Mouse (Mus musculus) limb, embryonic 14.5 days (tissue): ENCODE results near the gene Kirrel2. TPM values are rescaled to one million over a fixed set of nuclear protein-coding genes. Genes with fewer than 3 reads are reported as not detected.

Source experiments
- ATAC-seq: fragments of 200-750 bp; cut with Nextera tagmentation; 2 replicates; pipeline ENCODE4 v1.8.0; 2017; ENCODE audit warnings: low read depth, moderate number of reproducible peaks, moderate TSS enrichment; ENCODE audit not compliant: low FRiP score
- DNase-seq: peaks from one replicate; pipeline ENCODE4 v3.0.0-alpha.2; 2015; ENCODE audit warnings: low spot score
- H3K27ac ChIP-seq: fragments of 300-500 bp; sonication (generic); replicated peaks from 2 replicates; pipeline ENCODE4 v1.5.1; 2014; ENCODE audit warnings: low read depth, mild to moderate bottlenecking, low read length, moderate library complexity, mixed read lengths
- H3K27me3 ChIP-seq: fragments of 300-500 bp; sonication (generic); 2 replicates; pipeline ENCODE4 v1.6.1; 2014; ENCODE audit warnings: low read length, mixed read lengths; ENCODE audit not compliant: control insufficient read depth, insufficient read depth
- H3K36me3 ChIP-seq: fragments of 300-500 bp; sonication (generic); 2 replicates; pipeline ENCODE4 v1.6.1; 2014; ENCODE audit warnings: mild to moderate bottlenecking, low read length, moderate library complexity, mixed read lengths; ENCODE audit not compliant: control insufficient read depth, insufficient read depth
- H3K4me1 ChIP-seq: fragments of 300-500 bp; sonication (generic); 2 replicates; pipeline ENCODE4 v1.6.1; 2014; ENCODE audit warnings: antibody characterized with exemption, low read length, mixed read lengths; ENCODE audit not compliant: control insufficient read depth, insufficient read depth
- H3K4me2 ChIP-seq: fragments of 300-500 bp; sonication (generic); replicated peaks from 2 replicates; pipeline ENCODE4 v1.6.1; 2014; ENCODE audit warnings: low read depth, mild to moderate bottlenecking, low read length, moderate library complexity; ENCODE audit not compliant: severe bottlenecking
- H3K4me3 ChIP-seq: fragments of 300-500 bp; sonication (generic); replicated peaks from 2 replicates; pipeline ENCODE4 v1.5.1; 2014; ENCODE audit warnings: low read length
- H3K9ac ChIP-seq: fragments of 300-500 bp; sonication (generic); 2 replicates; pipeline ENCODE4 v1.6.1; 2014; ENCODE audit warnings: mild to moderate bottlenecking, low read depth, low read length, moderate library complexity; ENCODE audit not compliant: severe bottlenecking
- H3K9me3 ChIP-seq: fragments of 300-500 bp; sonication (generic); 2 replicates; pipeline ENCODE4 v1.6.1; 2016; ENCODE audit warnings: low read length; ENCODE audit not compliant: control insufficient read depth
- POLR2A ChIP-seq: fragments of 200-500 bp; IDR thresholded peaks from 2 replicates; pipeline ENCODE4 v1.8.0; 2012; ENCODE audit warnings: inconsistent platforms, mild to moderate bottlenecking, moderate library complexity, borderline replicate concordance; ENCODE audit not compliant: insufficient read depth, insufficient read length; ENCODE audit errors: extremely low read depth
- WGBS: fragments of 180-500 bp; shearing (Covaris S2); extraction: QIAGEN DNeasy Blood & Tissue Kit; methylation state at CpG from one replicate; pipeline ENCODE4 v1.1.7; 2014; 5-methylcytosine and 5-hydroxymethylcytosine counted together
- polyA plus RNA-seq, 2 experiments: library from polyadenylated mRNA; depleted of rRNA in 1 of 2; stranded (reverse) in 1 of 2; unstranded in 1 of 2; fragments of >200 nt; fragmentation: Nextera tagmentation in 1 of 2; extraction: Ambion mirVana in 1 of 2; gene quantifications; 2 replicates each; pipeline versions ENCODE4 v1.2.1 to v1.2.3; 2012 to 2014

Gene Kirrel2
- polyA plus RNA-seq, 2 experiments, result 0.06 to 0.07 TPM

GRCm38 (mm10) chr7:30421175-30421889 lies 36.2 kb downstream of the Kirrel2 start, which contains the start of gene Nfkbid:
Gene Nfkbid (plus strand): TSS chr7:30421732.
- H3K27me3 ChIP-seq, result no peaks in the 10 kb centered on the region
- 13% methylated on average over 31 of the region's 31 CpGs for WGBS
- ATAC-seq (0 out of 2 replicates have a peak, but pooled peaks have one; percentile 9), DNase-seq (no peak)
- H3K4me3 ChIP-seq, result peak within 1 kb of the TSS; percentile 55
- peak within 1 kb of the TSS; percentile 83 for H3K4me2 ChIP-seq
- H3K36me3 ChIP-seq, result 0 out of 2 replicates have a peak, but pooled peaks cover 6% of the 10 kb centered on the region
- no peak for TF ChIP-seq POLR2A
- H3K4me1 ChIP-seq, result 0 out of 2 replicates have a peak, but pooled peaks cover 3% of the 10 kb centered on the region
- H3K27ac ChIP-seq, result no peak within 1 kb of the TSS
- no peaks in the 10 kb centered on the region; the same call in 1 of the 2 replicates for H3K9me3 ChIP-seq
- H3K9ac ChIP-seq, result peak within 1 kb of the TSS; percentile 63

GRCm38 (mm10) chr7:30420673-30421072 lies 36.8 kb downstream of the Kirrel2 start:
- Histone ChIP-seq H3K27me3 (no peaks in the 10 kb centered on the region), H3K9me3 (no peaks in the 10 kb centered on the region; the same call in 1 of the 2 replicates), H3K4me1 (0 out of 2 replicates have a peak, but pooled peaks cover 3% of the 10 kb centered on the region), H3K4me3 (no peak overlapping the region), H3K4me2 (no peak overlapping the region), H3K36me3 (0 out of 2 replicates have a peak, but pooled peaks cover 2% of the 10 kb centered on the region), H3K27ac (no peak overlapping the region), H3K9ac (no peak overlapping the region)
- no peak for TF ChIP-seq POLR2A
- no peak for ATAC-seq
- DNase-seq, result no peak
- WGBS, result 65% methylated on average over 3 of the region's 3 CpGs

GRCm38 (mm10) chr7:30419561-30420499 lies 37.7 kb downstream of the Kirrel2 start, which contains the start of gene Hcst:
Gene Hcst (minus strand): TSS chr7:30419854.
- H3K27me3 ChIP-seq, result no peaks in the 10 kb centered on the region
- ATAC-seq, result no peak

GRCm38 (mm10) chr7:30417856-30418255 lies 39.6 kb downstream of the Kirrel2 start:
- no peaks in the 10 kb centered on the region for H3K27me3 ChIP-seq
- no peaks in the 10 kb centered on the region; the same call in 1 of the 2 replicates for H3K9me3 ChIP-seq
- no peak overlapping the region for H3K9ac ChIP-seq
- ATAC-seq (no peak), DNase-seq (no peak)
- 69% methylated on average over 9 of the region's 9 CpGs for WGBS
- no peak for TF ChIP-seq POLR2A
- H3K36me3 ChIP-seq, result no peaks in the 10 kb centered on the region
- no peak overlapping the region for H3K4me2 ChIP-seq
- no peak overlapping the region for H3K27ac ChIP-seq
- 0 out of 2 replicates have a peak, but pooled peaks cover 3% of the 10 kb centered on the region for H3K4me1 ChIP-seq
- no peak overlapping the region for H3K4me3 ChIP-seq

More at GRCm38 (mm10) chr7:30419561-30420499, 37.7 kb downstream of the Kirrel2 start, which contains the start of gene Hcst:
- Histone ChIP-seq H3K36me3 (no peaks in the 10 kb centered on the region), H3K9me3 (no peaks in the 10 kb centered on the region; the same call in 1 of the 2 replicates), H3K4me3 (no peak within 1 kb of the TSS), H3K27ac (no peak within 1 kb of the TSS), H3K4me1 (0 out of 2 replicates have a peak, but pooled peaks cover 3% of the 10 kb centered on the region), H3K9ac (no peak within 1 kb of the TSS), H3K4me2 (no peak within 1 kb of the TSS)
- DNase-seq, result no peak
- TF ChIP-seq POLR2A, result no peak
- 65% methylated on average over 10 of the region's 10 CpGs for WGBS

- Histone ChIP-seq H3K9ac (no peak within 1 kb of the TSS), H3K27ac (no peak within 1 kb of the TSS), H3K4me2 (no peak within 1 kb of the TSS), H3K36me3 (no peaks in the 10 kb centered on the region), H3K4me1 (no peaks in the 10 kb centered on the region), H3K9me3 (no peaks in the 10 kb centered on the region; the same call in 1 of the 2 replicates), H3K27me3 (no peaks in the 10 kb centered on the region), H3K4me3 (no peak within 1 kb of the TSS)
- ATAC-seq, result no peak
- no peak for TF ChIP-seq POLR2A
- DNase-seq, result no peak
- WGBS, result 69% methylated on average over 5 of the region's 5 CpGs
These were observed 43.9 kb downstream of the Kirrel2 start, which contains the start of gene Tyrobp for GRCm38 (mm10) chr7:30413596-30413995. Gene Tyrobp (plus strand): TSS chr7:30413760.
